1 mouse cellular context compared by ENCODE assay signal in the genomic region with DNA sequence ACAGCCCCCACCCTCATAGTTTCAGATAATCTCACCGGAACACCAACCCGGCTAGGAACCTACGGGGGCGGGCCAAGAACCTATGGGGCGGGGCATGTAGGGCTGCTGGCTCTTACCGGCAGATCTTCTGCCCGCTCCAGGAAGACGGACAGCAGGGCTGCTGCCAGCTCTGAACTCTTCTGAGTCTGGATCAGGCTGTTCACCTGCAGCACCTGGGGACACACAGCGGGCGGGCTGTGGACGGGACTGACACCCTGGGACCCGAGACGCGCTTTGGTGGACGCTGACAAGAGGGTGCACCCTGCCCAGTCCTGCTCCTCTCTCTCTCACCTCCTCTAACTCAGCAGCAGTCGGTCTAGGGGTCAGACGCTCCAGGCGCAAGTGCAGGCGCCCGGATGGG.
TF ChIP-seq lines count a peak whose summit lies in the region.

No protein-coding gene starts in this region.

TF ChIP-seq in ES-E14, 5 proteins besides CTCF, POLR2A, EP300 and RAD21:
- TF ChIP-seq ZC3H11A (IDR thresholded peaks at IDR 0.05; ENCODE audit: borderline replicate concordance, low read depth, low read length) = no peak
- TF ChIP-seq HCFC1 (IDR thresholded peaks at IDR 0.05; ENCODE audit: borderline replicate concordance, insufficient read depth, low read length) = no peak
- TF ChIP-seq MAFK (IDR thresholded peaks at IDR 0.05; ENCODE audit: insufficient read depth, low read depth, low read length) = no peak
- TF ChIP-seq ZNF384 (IDR thresholded peaks at IDR 0.05; ENCODE audit: low read depth, low read length) = no peak
- TF ChIP-seq CHD2 (IDR thresholded peaks at IDR 0.05; ENCODE audit: low read depth, low read length) = no peak
